8 mouse cellular contexts compared by ENCODE assay signal in the genomic region with DNA sequence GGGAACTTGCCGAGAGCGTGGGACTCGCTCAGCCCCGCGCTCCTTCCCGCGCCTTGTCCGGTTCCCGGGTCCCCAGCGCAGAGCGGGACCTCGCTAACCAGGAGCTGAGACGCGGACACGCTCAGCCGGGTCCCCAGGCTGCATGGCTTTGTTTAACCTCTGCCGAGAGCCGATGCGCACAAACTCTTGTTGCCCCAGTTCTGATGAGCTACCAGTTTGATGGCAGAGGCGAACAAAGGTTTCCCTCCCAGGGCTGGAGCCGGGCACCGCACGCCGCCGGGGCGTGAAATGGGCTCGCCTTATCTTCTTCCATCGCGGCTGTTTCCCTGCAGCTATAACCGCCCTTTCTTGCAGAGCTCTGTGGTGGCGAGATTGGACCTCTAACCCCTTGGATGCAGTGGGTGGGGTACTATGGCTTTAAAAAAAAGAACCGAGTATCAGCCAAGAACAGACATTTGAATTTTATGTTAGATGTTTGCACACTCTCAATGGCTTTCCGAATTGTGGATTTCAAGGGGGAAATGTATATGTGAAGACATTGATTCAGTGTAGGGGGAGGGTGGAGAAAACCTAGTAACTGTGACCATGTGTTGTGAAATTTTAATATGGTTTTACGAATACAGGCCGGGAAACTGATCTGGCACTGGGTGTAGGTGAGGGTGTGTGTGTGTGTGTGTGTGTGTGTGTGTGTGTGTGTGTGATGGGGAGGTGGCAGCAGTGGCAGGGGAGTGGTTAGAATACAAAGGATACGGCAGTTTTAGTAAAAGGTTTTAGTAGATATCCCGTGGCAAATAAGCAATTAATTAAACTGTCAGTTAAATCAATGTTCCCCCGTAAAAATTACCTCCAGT. TPM values are rescaled to one million over a fixed set of nuclear protein-coding genes. Genes with fewer than 3 reads are reported as not detected.
DNase-seq lines count a peak whose midpoint lies in the region; ATAC-seq and TF ChIP-seq lines count a peak whose summit lies in the region.

No protein-coding gene starts in this region.

- peak; percentile 82 for DNase-seq in heart, embryonic 10.5 days (ENCODE audit: low spot score)
- no peak for DNase-seq in heart, postnatal 25 days (ENCODE audit: low spot score)
- DNase-seq in MEL (ENCODE audit: low read depth, low spot score): peak; percentile 90
- DNase-seq in left cerebral cortex, postnatal 36 days (ENCODE audit: low spot score in 2 of 2): peak; percentile 42 to 53
- peak; percentile 97 for DNase-seq in midbrain, embryonic 11.5 days (ENCODE audit: low spot score, missing footprints)

- H3K4me2 ChIP-seq in heart, embryonic 13.5 days: peak overlapping the region; percentile 96
- H3K4me2 ChIP-seq in midbrain, embryonic 11.5 days: peak overlapping the region; percentile 75
- peak overlapping the region; percentile 83 for H3K4me2 ChIP-seq in stomach, embryonic 14.5 days (replicated peaks; ENCODE audit: low read depth, low read length)

- H3K9ac ChIP-seq in MEL (ENCODE audit: control insufficient read depth, low read depth, low read length, poor library complexity, severe bottlenecking): peak overlapping the region; percentile 71
- H3K9ac ChIP-seq in heart, embryonic 13.5 days: peak overlapping the region; percentile 87
- peak overlapping the region; percentile 99 for H3K9ac ChIP-seq in midbrain, embryonic 11.5 days (ENCODE audit: low read length)
- peak overlapping the region; percentile 77 for H3K9ac ChIP-seq in stomach, embryonic 14.5 days (replicated peaks; ENCODE audit: low read depth, low read length)

- intact Hi-C loops in heart, postnatal 25 days (cut with DNase I): loop anchor here (5.0 kb wide), 1 partner anchor 184 kb away; no protein-coding TSS in a partner anchor
- intact Hi-C loops in left cerebral cortex, postnatal 36 days (cut with DNase I): loop anchor here (5.0 kb wide), 2 partner anchors 71 to 184 kb away; a partner anchor contains a TSS

- 0 out of 2 replicates have a peak, but pooled peaks cover 5% of the 10 kb centered on the region for H3K27me3 ChIP-seq in heart, embryonic 10.5 days (ENCODE audit: insufficient read depth, poor library complexity, severe bottlenecking)
- no peaks in the 10 kb centered on the region for H3K27me3 ChIP-seq in MEL (ENCODE audit: control insufficient read depth in 1 of 2, insufficient read depth in 2 of 2, low read length in 2 of 2)
- H3K27me3 ChIP-seq in heart, embryonic 13.5 days (replicated peaks): peaks cover 4% of the 10 kb centered on the region; the same call in 1 of the 2 replicates
- H3K27me3 ChIP-seq in midbrain, embryonic 11.5 days (ENCODE audit: control insufficient read depth, insufficient read depth, low read length): no peaks in the 10 kb centered on the region
- H3K27me3 ChIP-seq in stomach, embryonic 14.5 days (ENCODE audit: control insufficient read depth, insufficient read depth, low read length): no peaks in the 10 kb centered on the region

- no peaks in the 10 kb centered on the region for H3K36me3 ChIP-seq in heart, embryonic 10.5 days
- peaks cover 0 to 34% of the 10 kb centered on the region in 2 experiments; a peak in 2 of 4 replicates for H3K36me3 ChIP-seq in MEL (ENCODE audit: control insufficient read depth in 1 of 2, insufficient read depth in 2 of 2, low read length in 2 of 2)
- H3K36me3 ChIP-seq in heart, embryonic 13.5 days: no peaks in the 10 kb centered on the region
- no peaks in the 10 kb centered on the region for H3K36me3 ChIP-seq in midbrain, embryonic 11.5 days (ENCODE audit: control insufficient read depth, insufficient read depth, low read length)
- H3K36me3 ChIP-seq in stomach, embryonic 14.5 days (ENCODE audit: control insufficient read depth, insufficient read depth, low read length): no peaks in the 10 kb centered on the region

- TF ChIP-seq CTCF in MEL (IDR thresholded peaks at IDR 0.05 in 2 of 3, conservative IDR thresholded peaks at IDR 0.05 in 1 of 3; ENCODE audit: control insufficient read depth in 1 of 3, insufficient read depth in 1 of 3, low read depth in 2 of 3, low read length in 3 of 3, poor library complexity in 1 of 3, severe bottlenecking in 1 of 3): no peak

- WGBS in heart, embryonic 10.5 days: 6% methylated on average over 38 of the region's 38 CpGs
- WGBS in heart, embryonic 13.5 days: 6% methylated on average over 38 of the region's 38 CpGs
- 2% methylated on average over 36 of the region's 38 CpGs for whole genome bisulfite sequencing in midbrain, embryonic 11.5 days
- 1% methylated on average over 38 of the region's 38 CpGs for WGBS in stomach, embryonic 14.5 days

- H3K4me3 ChIP-seq in heart, embryonic 10.5 days: peak overlapping the region; percentile 84
- peak overlapping the region; percentile 71 to 76 for H3K4me3 ChIP-seq in MEL (ENCODE audit: control insufficient read depth in 1 of 2, insufficient read depth in 1 of 2, low read depth in 2 of 2, low read length in 2 of 2)
- H3K4me3 ChIP-seq in heart, embryonic 13.5 days: peak overlapping the region; percentile 76
- peak overlapping the region; percentile 82 for H3K4me3 ChIP-seq in midbrain, embryonic 11.5 days (ENCODE audit: low read depth, low read length)
- H3K4me3 ChIP-seq in stomach, embryonic 14.5 days (ENCODE audit: low read depth, low read length): peak overlapping the region; percentile 80

- peak; percentile 33 to 61; a peak in 2 of 4 replicates for TF ChIP-seq POLR2A in MEL (IDR thresholded peaks at IDR 0.05; ENCODE audit: control insufficient read depth in 1 of 2, insufficient read depth in 1 of 2, low read depth in 1 of 2, low read length in 2 of 2, poor library complexity in 1 of 2)

- no peak; the same call in 1 of the 2 replicates for TF ChIP-seq RAD21 in MEL (IDR thresholded peaks at IDR 0.05; ENCODE audit: low read depth, low read length)

- H3K9me3 ChIP-seq in heart, embryonic 10.5 days: no peaks in the 10 kb centered on the region
- no peaks in the 10 kb centered on the region for H3K9me3 ChIP-seq in MEL (replicated peaks; ENCODE audit: insufficient read depth, low read length)
- no peaks in the 10 kb centered on the region for H3K9me3 ChIP-seq in heart, embryonic 13.5 days
- no peaks in the 10 kb centered on the region for H3K9me3 ChIP-seq in midbrain, embryonic 11.5 days (ENCODE audit: control insufficient read depth, low read length)
- no peaks in the 10 kb centered on the region for H3K9me3 ChIP-seq in stomach, embryonic 14.5 days (ENCODE audit: control insufficient read depth, low read depth, low read length)

- H3K4me1 ChIP-seq in heart, embryonic 10.5 days: peaks cover 7% of the 10 kb centered on the region
- H3K4me1 ChIP-seq in MEL (ENCODE audit: control insufficient read depth in 1 of 2, insufficient read depth in 2 of 2, low read length in 2 of 2): peaks cover 13 to 27% of the 10 kb centered on the region in 2 experiments
- H3K4me1 ChIP-seq in heart, embryonic 13.5 days: peaks cover 3% of the 10 kb centered on the region; the same call in 1 of the 2 replicates
- peaks cover 4% of the 10 kb centered on the region; the same call in 1 of the 2 replicates for H3K4me1 ChIP-seq in midbrain, embryonic 11.5 days (ENCODE audit: control insufficient read depth, insufficient read depth, low read length)
- no peaks in the 10 kb centered on the region for H3K4me1 ChIP-seq in stomach, embryonic 14.5 days (ENCODE audit: control insufficient read depth, insufficient read depth, low read length)

- ATAC-seq in common myeloid progenitor, adult 5-6 weeks (replicated peaks; ENCODE audit: low read depth, poor library complexity, severe bottlenecking): peak; percentile 74
- 0 out of 2 replicates have a peak, but pooled peaks have one; percentile 29 for ATAC-seq in heart, embryonic 13.5 days (ENCODE audit: extremely low read depth, insufficient number of reproducible peaks, low FRiP score, low TSS enrichment)
- peak; percentile 86 for ATAC-seq in midbrain, embryonic 11.5 days (ENCODE audit: low FRiP score)
- peak; percentile 70 for ATAC-seq in stomach, embryonic 14.5 days (ENCODE audit: insufficient number of reproducible peaks, insufficient read depth, low FRiP score, low read depth)

- peak overlapping the region; percentile 93 for H3K27ac ChIP-seq in heart, embryonic 10.5 days
- peak overlapping the region; percentile 72 for H3K27ac ChIP-seq in MEL (ENCODE audit: control insufficient read depth, low read depth, low read length)
- H3K27ac ChIP-seq in heart, embryonic 13.5 days (replicated peaks): no peak overlapping the region
- H3K27ac ChIP-seq in midbrain, embryonic 11.5 days (ENCODE audit: low read depth, low read length): peak overlapping the region; percentile 93
- H3K27ac ChIP-seq in stomach, embryonic 14.5 days (ENCODE audit: low read length): peak overlapping the region; percentile 67

- peaks cover 5% of the 10 kb centered on the region; the same call in 1 of the 2 replicates for H3K79me2 ChIP-seq in MEL (ENCODE audit: control insufficient read depth, insufficient read depth, low read length, poor library complexity)

- TF ChIP-seq EP300 in MEL (IDR thresholded peaks at IDR 0.05; ENCODE audit: low read depth in 1 of 2, low read length in 2 of 2): peak; percentile 82 to 95

TF ChIP-seq in MEL, 35 proteins besides CTCF, POLR2A, EP300 and RAD21 (continues in another document):
- no peak for TF ChIP-seq E2F4 (IDR thresholded peaks at IDR 0.05; ENCODE audit: borderline replicate concordance, low read depth, low read length)
- no peak; the same call in 1 of the 2 replicates for TF ChIP-seq BHLHE40 (IDR thresholded peaks at IDR 0.05; ENCODE audit: borderline replicate concordance, low read depth, low read length)
- peak; percentile 93 for TF ChIP-seq MYB (IDR thresholded peaks at IDR 0.05; ENCODE audit: low read depth, low read length)
- TF ChIP-seq ZNF384 (IDR thresholded peaks at IDR 0.05; ENCODE audit: low read depth, low read length): peak; percentile 88
- TF ChIP-seq CHD2 (IDR thresholded peaks at IDR 0.05; ENCODE audit: low read length): no peak
- TF ChIP-seq NELFE (IDR thresholded peaks at IDR 0.05; ENCODE audit: low read depth, low read length): peak; percentile 62
- no peak for TF ChIP-seq ZC3H11A (IDR thresholded peaks at IDR 0.05; ENCODE audit: low read depth, low read length)
- TF ChIP-seq GATA1 (IDR thresholded peaks at IDR 0.05; ENCODE audit: low read depth, low read length): peak; percentile 88
- no peak for TF ChIP-seq MEF2A (IDR thresholded peaks at IDR 0.05; ENCODE audit: extremely low read depth, insufficient replicate concordance, low read depth, low read length, poor library complexity, severe bottlenecking)

RNA-seq across cellular contexts. Expression of a gene that starts 2.0 kb away (rescaled TPM):
- 29.9 and 32.3 TPM in 2 replicates for polyA plus RNA-seq in heart, embryonic 10.5 days (2016; fragmentation: Nextera tagmentation; extraction: Ambion mirVana)
- 1 to 10 TPM; 2.2 to 2.3 TPM for total RNA-seq in heart, postnatal 25 days (2021)
- 2.1 and 3.2 TPM in 2 replicates for total RNA-seq in MEL (2012; rRNA removed)
- 10 to 100 TPM in 1 of 2 experiments, not detected in 1; 10.6 TPM for polyA plus RNA-seq in MEL (2012; ENCODE audit: insufficient read depth in 1 of 2, insufficient read length in 2 of 2, low read depth in 1 of 2, low replicate concordance in 2 of 2, missing spikeins in 1 of 2)
- total RNA-seq in common myeloid progenitor, adult 5-6 weeks (2017): 6.8 and 10.1 TPM in 2 replicates
- polyA plus RNA-seq in heart, embryonic 13.5 days (2015; fragmentation: Nextera tagmentation; extraction: Ambion mirVana): 27.6 and 30.0 TPM in 2 replicates
- total RNA-seq in left cerebral cortex, postnatal 36 days (2021): 10 to 100 TPM; 51.8 to 53.5 TPM
- 33.0 TPM in 2 replicates for polyA plus RNA-seq in midbrain, embryonic 11.5 days (2014; fragmentation: Nextera tagmentation; extraction: Ambion mirVana)
- 16.5 and 21.6 TPM in 2 replicates for polyA plus RNA-seq in stomach, embryonic 14.5 days (2014; fragmentation: Nextera tagmentation; extraction: Ambion mirVana)

Comparison
In these comparisons a context has a peak if more than half of its experiments do, and no peak if none do; other contexts are left out.
1. ATAC-seq: peak in every context shown above with its lines; median percentile 86 in midbrain, embryonic 11.5 days; 74 in common myeloid progenitor, adult 5-6 weeks; 70 in stomach, embryonic 14.5 days; 29 in heart, embryonic 13.5 days.